Mouse (Mus musculus): ENCODE results near the gene Gm37240. TPM values are rescaled to one million over a fixed set of nuclear protein-coding genes. Genes with fewer than 3 reads are reported as not detected.

Gm37240 gene
- polyA plus RNA-seq, 1 experiment from 2014 or later: 18.1 TPM

DNA sequence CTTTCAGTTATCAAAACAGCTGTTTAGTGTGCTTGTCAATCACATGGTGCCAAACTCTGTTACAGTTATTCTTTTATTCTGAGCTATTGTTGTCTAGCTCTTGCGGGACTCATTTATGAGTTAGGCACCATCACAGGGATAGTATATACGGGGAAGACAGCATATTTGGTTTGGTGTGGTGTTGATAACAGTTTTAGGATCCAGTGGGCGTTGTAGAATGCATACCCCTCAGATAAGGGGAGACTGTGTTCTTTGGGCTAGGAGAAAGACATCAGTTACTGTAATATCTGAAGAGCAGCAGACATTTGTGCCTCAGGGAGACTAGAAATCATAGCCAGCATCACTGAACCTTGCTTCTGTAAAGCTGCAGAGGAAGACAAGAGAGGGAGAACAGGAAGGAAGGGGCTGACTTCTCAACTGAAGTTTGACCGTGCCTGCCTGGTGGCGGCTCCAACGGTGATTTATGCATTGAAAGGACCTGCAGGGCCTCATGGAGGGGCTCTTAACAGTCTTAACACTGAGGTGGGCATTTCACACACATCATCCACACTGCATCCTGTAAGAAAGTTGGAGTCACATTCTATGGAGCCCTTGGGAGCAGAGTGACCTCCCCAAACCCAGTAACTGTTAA, 713.8 kb downstream of the Gm37240 start:
- H3K9ac ChIP-seq (ENCODE audit: low read length): no peak overlapping the region
- H3K27me3 ChIP-seq (ENCODE audit: control insufficient read depth, insufficient read depth, low read length): no peaks in the 10 kb centered on the region
- ATAC-seq (ENCODE audit: low FRiP score, low TSS enrichment) (no peak), DNase-seq (ENCODE audit: low spot score) (no peak)
- 57% methylated on average over 6 of the region's 6 CpGs for WGBS
- H3K36me3 ChIP-seq (ENCODE audit: control insufficient read depth, insufficient read depth, low read length): no peaks in the 10 kb centered on the region
- H3K4me3 ChIP-seq (ENCODE audit: low read depth, low read length): no peak overlapping the region
- TF ChIP-seq EP300 (optimal IDR thresholded peaks at IDR 0.05) (no peak), CTCF (IDR thresholded peaks at IDR 0.05; ENCODE audit: low read depth) (no peak)
- H3K4me1 ChIP-seq (replicated peaks; ENCODE audit: control insufficient read depth, insufficient read depth): no peaks in the 10 kb centered on the region
- H3K9me3 ChIP-seq (ENCODE audit: control insufficient read depth, low read length): no peaks in the 10 kb centered on the region
- H3K27ac ChIP-seq (replicated peaks): no peak overlapping the region
- no peak overlapping the region for H3K4me2 ChIP-seq (replicated peaks; ENCODE audit: low read depth)

- TF ChIP-seq CTCF (IDR thresholded peaks at IDR 0.05; ENCODE audit: low read depth) (no peak), EP300 (optimal IDR thresholded peaks at IDR 0.05) (no peak)
- H3K4me2 ChIP-seq (replicated peaks; ENCODE audit: low read depth): no peak overlapping the region
- 45% methylated on average over 11 of the region's 11 CpGs for WGBS
- H3K36me3 ChIP-seq (ENCODE audit: control insufficient read depth, insufficient read depth, low read length): no peaks in the 10 kb centered on the region
- no peaks in the 10 kb centered on the region for H3K4me1 ChIP-seq (replicated peaks; ENCODE audit: control insufficient read depth, insufficient read depth)
- DNase-seq (ENCODE audit: low spot score): no peak
- H3K27ac ChIP-seq (replicated peaks): no peak overlapping the region
- no peak for ATAC-seq (ENCODE audit: low FRiP score, low TSS enrichment)
- no peaks in the 10 kb centered on the region for H3K9me3 ChIP-seq (ENCODE audit: control insufficient read depth, low read length)
- no peaks in the 10 kb centered on the region for H3K27me3 ChIP-seq (ENCODE audit: control insufficient read depth, insufficient read depth, low read length)
- no peak overlapping the region for H3K4me3 ChIP-seq (ENCODE audit: low read depth, low read length)
- no peak overlapping the region for H3K9ac ChIP-seq (ENCODE audit: low read length)
Measured at GRCm38 (mm10) chr3:85172532-85172931, 714.8 kb downstream of the Gm37240 start.

GRCm38 (mm10) chr3:85172096-85172495, 715.2 kb downstream of the Gm37240 start:
- H3K4me3 ChIP-seq (ENCODE audit: low read depth, low read length): no peak overlapping the region
- no peak overlapping the region for H3K4me2 ChIP-seq (replicated peaks; ENCODE audit: low read depth)
- ATAC-seq (ENCODE audit: low FRiP score, low TSS enrichment) (no peak), DNase-seq (ENCODE audit: low spot score) (no peak)
- no peaks in the 10 kb centered on the region for H3K9me3 ChIP-seq (ENCODE audit: control insufficient read depth, low read length)
- H3K4me1 ChIP-seq (replicated peaks; ENCODE audit: control insufficient read depth, insufficient read depth): no peaks in the 10 kb centered on the region
- 61% methylated on average over 12 of the region's 12 CpGs for WGBS
- H3K36me3 ChIP-seq (ENCODE audit: control insufficient read depth, insufficient read depth, low read length): no peaks in the 10 kb centered on the region
- no peak overlapping the region for H3K9ac ChIP-seq (ENCODE audit: low read length)
- no peak for TF ChIP-seq EP300 (optimal IDR thresholded peaks at IDR 0.05)
- TF ChIP-seq CTCF (IDR thresholded peaks at IDR 0.05; ENCODE audit: low read depth): no peak
- no peaks in the 10 kb centered on the region for H3K27me3 ChIP-seq (ENCODE audit: control insufficient read depth, insufficient read depth, low read length)
- H3K27ac ChIP-seq (replicated peaks): no peak overlapping the region

GRCm38 (mm10) chr3:85168816-85169215, 718.5 kb downstream of the Gm37240 start:
- ATAC-seq (ENCODE audit: low FRiP score, low TSS enrichment): no peak
- H3K4me1 ChIP-seq (replicated peaks; ENCODE audit: control insufficient read depth, insufficient read depth): no peaks in the 10 kb centered on the region
- no peaks in the 10 kb centered on the region for H3K27me3 ChIP-seq (ENCODE audit: control insufficient read depth, insufficient read depth, low read length)
- no peak overlapping the region for H3K9ac ChIP-seq (ENCODE audit: low read length)
- H3K4me2 ChIP-seq (replicated peaks; ENCODE audit: low read depth): no peak overlapping the region
- H3K27ac ChIP-seq (replicated peaks): no peak overlapping the region
- H3K36me3 ChIP-seq (ENCODE audit: control insufficient read depth, insufficient read depth, low read length): no peaks in the 10 kb centered on the region
- WGBS: 84% methylated on average over 2 of the region's 2 CpGs
- H3K4me3 ChIP-seq (ENCODE audit: low read depth, low read length): no peak overlapping the region
- no peaks in the 10 kb centered on the region for H3K9me3 ChIP-seq (ENCODE audit: control insufficient read depth, low read length)
- no peak for TF ChIP-seq CTCF (IDR thresholded peaks at IDR 0.05; ENCODE audit: low read depth)
- no peak for TF ChIP-seq EP300 (optimal IDR thresholded peaks at IDR 0.05)
- no peak for DNase-seq (ENCODE audit: low spot score)

- no peaks in the 10 kb centered on the region for H3K36me3 ChIP-seq (ENCODE audit: control insufficient read depth, insufficient read depth, low read length)
- H3K4me1 ChIP-seq (replicated peaks; ENCODE audit: control insufficient read depth, insufficient read depth): no peaks in the 10 kb centered on the region
- no peak overlapping the region for H3K4me3 ChIP-seq (ENCODE audit: low read depth, low read length)
- no peak overlapping the region for H3K4me2 ChIP-seq (replicated peaks; ENCODE audit: low read depth)
- WGBS: 21% methylated on average over 1 of the region's 1 CpGs
- no peak for DNase-seq (ENCODE audit: low spot score)
- H3K27ac ChIP-seq (replicated peaks): no peak overlapping the region
- no peak overlapping the region for H3K9ac ChIP-seq (ENCODE audit: low read length)
- no peak for ATAC-seq (ENCODE audit: low FRiP score, low TSS enrichment)
- no peaks in the 10 kb centered on the region for H3K9me3 ChIP-seq (ENCODE audit: control insufficient read depth, low read length)
- no peak for TF ChIP-seq EP300 (optimal IDR thresholded peaks at IDR 0.05)
- no peaks in the 10 kb centered on the region for H3K27me3 ChIP-seq (ENCODE audit: control insufficient read depth, insufficient read depth, low read length)
Measured at GRCm38 (mm10) chr3:85164931-85165330, 722.4 kb downstream of the Gm37240 start.

DNA sequence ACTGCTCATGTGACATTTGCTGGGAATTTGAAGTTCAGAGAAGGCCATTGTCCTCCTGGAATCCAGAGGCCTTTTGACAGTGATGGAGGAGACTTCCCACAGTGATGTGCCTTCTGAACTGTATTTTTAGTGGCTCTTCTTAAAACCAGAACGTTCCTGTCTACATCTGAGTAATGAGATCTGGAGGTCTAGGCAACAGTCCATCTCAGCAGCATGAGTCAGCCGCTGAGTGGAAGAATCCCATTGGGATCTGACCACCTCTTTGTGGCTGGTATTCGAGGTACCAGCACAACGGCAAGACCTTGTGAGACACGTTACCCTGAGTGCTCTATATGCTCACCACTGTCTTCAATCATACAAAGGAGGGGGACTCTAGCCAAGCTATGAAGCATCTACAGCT, 723.9 kb downstream of the Gm37240 start:
- Histone ChIP-seq H3K27me3 (ENCODE audit: control insufficient read depth, insufficient read depth, low read length) (no peaks in the 10 kb centered on the region), H3K9ac (ENCODE audit: low read length) (no peak overlapping the region), H3K4me2 (replicated peaks; ENCODE audit: low read depth) (no peak overlapping the region), H3K4me1 (replicated peaks; ENCODE audit: control insufficient read depth, insufficient read depth) (no peaks in the 10 kb centered on the region), H3K9me3 (ENCODE audit: control insufficient read depth, low read length) (no peaks in the 10 kb centered on the region), H3K4me3 (ENCODE audit: low read depth, low read length) (no peak overlapping the region), H3K27ac (replicated peaks) (no peak overlapping the region), H3K36me3 (ENCODE audit: control insufficient read depth, insufficient read depth, low read length) (no peaks in the 10 kb centered on the region)
- 79% methylated on average over 5 of the region's 5 CpGs for WGBS
- TF ChIP-seq CTCF (IDR thresholded peaks at IDR 0.05; ENCODE audit: low read depth): no peak
- no peak for TF ChIP-seq EP300 (optimal IDR thresholded peaks at IDR 0.05)
- no peak for DNase-seq (ENCODE audit: low spot score)
- no peak for ATAC-seq (ENCODE audit: low FRiP score, low TSS enrichment)
